Mouse (Mus musculus) CD4-positive naive resting alpha-beta T cell, adult 76 days (primary cell): ENCODE measurements around the gene Gfm2. TPM values are rescaled to one million over a fixed set of nuclear protein-coding genes. Genes with fewer than 3 reads are reported as not detected.

ENCODE experiments used
- total RNA-seq: library from RNA; stranded (reverse); gene quantifications from one replicate; pipeline ENCODE4 v1.2.4, GENCODE M21; 2023

Gene Gfm2
- total RNA-seq = 26.4 TPM

GRCm38 (mm10) chr13:97137466-97138400 lies at the start of gene Gfm2, which contains the start of gene Nsa2:
Gene Gfm2, plus strand, starts transcription at chr13:97137937.
Gene Nsa2, minus strand, starts transcription at chr13:97137937.

GRCm38 (mm10) chr13:97099187-97099852 lies 38.4 kb upstream of the Gfm2 start, which contains the start of gene Gm6169:
Gene Gm6169, minus strand, starts transcription at chr13:97099237.

GRCm38 (mm10) chr13:97197932-97198562 lies 60.3 kb downstream of the Gfm2 start, which contains the start of gene Hexb:
Gene Hexb, minus strand, starts transcription at chr13:97198357.

Other genes with a start within 250 kb of the Gfm2 start
- gene Gcnt4, start 213.2 kb upstream of the Gfm2 start, total RNA-seq = not detected
- gene 1700029F12Rik, start 103.6 kb upstream of the Gfm2 start, total RNA-seq = not detected
- not detected for gene Fam169a, start 70.7 kb upstream of the Gfm2 start, total RNA-seq
- gene Gm6169, start 38.7 kb upstream of the Gfm2 start, total RNA-seq = not detected
- gene Nsa2, start within 50 bp of the Gfm2 start, total RNA-seq = 198 TPM
- 27.6 TPM for gene Hexb, start 60.4 kb downstream of the Gfm2 start, total RNA-seq
- 19.4 TPM for gene Enc1, start 103.2 kb downstream of the Gfm2 start, total RNA-seq